Mouse (Mus musculus) myocyte (in vitro differentiated cells): ENCODE measurements around the gene Cluh. TPM values are rescaled to one million over a fixed set of nuclear protein-coding genes. Genes with fewer than 3 reads are reported as not detected.

Experiments used
- H3K27me3 ChIP-seq: one replicate; pipeline ENCODE4 v1.6.1; 2011; ENCODE audit not compliant: control insufficient read depth, insufficient read depth, insufficient read length
- H3K36me3 ChIP-seq: one replicate; pipeline ENCODE4 v1.6.1; 2011; ENCODE audit not compliant: control insufficient read depth, insufficient read depth
- H3K4me2 ChIP-seq: one replicate; pipeline ENCODE4 v1.6.1; 2011; ENCODE audit warnings: low read depth, control low read depth
- H3K4me3 ChIP-seq: one replicate; pipeline ENCODE4 v1.5.1; 2011; ENCODE audit warnings: mild to moderate bottlenecking, control low read depth, moderate library complexity
- H3K79me2 ChIP-seq: one replicate; pipeline ENCODE4 v1.6.1; 2011; ENCODE audit not compliant: control insufficient read depth, insufficient read depth
- H3ac ChIP-seq: one replicate; pipeline ENCODE4 v1.6.1; 2011; ENCODE audit not compliant: control insufficient read depth, insufficient read length
- CEBPB ChIP-seq: IDR thresholded peaks from 2 replicates; pipeline ENCODE4 v1.6.1; 2011; ENCODE audit warnings: mild to moderate bottlenecking, moderate library complexity; ENCODE audit not compliant: poor library complexity, insufficient read depth, severe bottlenecking
- E2F4 ChIP-seq: IDR thresholded peaks from one replicate; pipeline ENCODE4 v1.6.1; 2011; ENCODE audit warnings: mild to moderate bottlenecking, control low read depth, moderate library complexity; ENCODE audit not compliant: insufficient read depth
- MAX ChIP-seq: IDR thresholded peaks from one replicate; pipeline ENCODE4 v1.6.1; 2011; ENCODE audit warnings: low read depth, mild to moderate bottlenecking, control low read depth
- MYOD1 ChIP-seq, 3 experiments: IDR thresholded peaks; one replicate each; pipeline ENCODE4 v1.6.1; 2011; ENCODE audit warnings: control low read depth in 2 of 3, low read depth in 2 of 3, mild to moderate bottlenecking in 2 of 3, moderate library complexity in 1 of 3; ENCODE audit not compliant: insufficient read length in 2 of 3, control insufficient read depth in 1 of 3
- MYOG ChIP-seq, 3 experiments: IDR thresholded peaks; one replicate each; pipeline ENCODE4 v1.6.1; 2011; ENCODE audit warnings: control low read depth in 2 of 3, low read depth in 2 of 3, mild to moderate bottlenecking in 2 of 3; ENCODE audit not compliant: insufficient read length in 2 of 3, control insufficient read depth in 1 of 3, insufficient read depth in 1 of 3
- POLR2A ChIP-seq: IDR thresholded peaks from one replicate; pipeline ENCODE4 v1.6.1; 2011; ENCODE audit warnings: low read depth, mild to moderate bottlenecking, control low read depth, moderate library complexity; ENCODE audit not compliant: insufficient read length
- POLR2AphosphoS2 ChIP-seq: IDR thresholded peaks from one replicate; pipeline ENCODE4 v1.6.1; 2011; ENCODE audit warnings: low read depth, control low read depth; ENCODE audit not compliant: insufficient read length
- REST ChIP-seq: IDR thresholded peaks from one replicate; pipeline ENCODE4 v1.6.1; 2011; ENCODE audit warnings: mild to moderate bottlenecking, control low read depth, moderate library complexity; ENCODE audit not compliant: insufficient read depth, insufficient read length
- SRF ChIP-seq: IDR thresholded peaks from one replicate; pipeline ENCODE4 v1.6.1; 2011; ENCODE audit warnings: low read depth; ENCODE audit not compliant: control insufficient read depth, insufficient read length
- TCF12 ChIP-seq: IDR thresholded peaks from one replicate; pipeline ENCODE4 v1.6.1; 2011; ENCODE audit warnings: mild to moderate bottlenecking, control low read depth; ENCODE audit not compliant: poor library complexity, insufficient read depth, severe bottlenecking
- TCF3 ChIP-seq: IDR thresholded peaks from one replicate; pipeline ENCODE4 v1.6.1; 2011; ENCODE audit warnings: low read depth, control low read depth; ENCODE audit not compliant: insufficient read length
- USF1 ChIP-seq: IDR thresholded peaks from one replicate; pipeline ENCODE4 v1.6.1; 2011; ENCODE audit warnings: low read depth, mild to moderate bottlenecking, control low read depth, moderate library complexity
- polyA plus RNA-seq: library from polyadenylated mRNA; unstranded; fragments of >200 nt; fragmentation: generic; extraction: Trizol; gene quantifications from one replicate; pipeline ENCODE4 v1.2.1, GENCODE M21; 2012; ENCODE audit warnings: missing spikeins

Gene Cluh
- polyA plus RNA-seq, 1 experiment, result 62.3 TPM

- Histone ChIP-seq H3K36me3 (no peaks in the 10 kb centered on the region), H3K4me2 (no peak overlapping the region), H3K4me3 (no peak overlapping the region), H3K27me3 (no peaks in the 10 kb centered on the region), H3K79me2 (no peaks in the 10 kb centered on the region), H3ac (no peak overlapping the region)
- TF ChIP-seq MYOG (IDR thresholded peaks at IDR 0.05; ENCODE audit: control insufficient read depth in 1 of 3, insufficient read depth in 1 of 3, insufficient read length in 2 of 3, low read depth in 2 of 3), result no peak
- TF ChIP-seq REST, result no peak
Observed at GRCm38 (mm10) chr11:74634490-74635275, 14.6 kb upstream of the Cluh start.

GRCm38 (mm10) chr11:74637486-74637885 lies 11.8 kb upstream of the Cluh start:
- TF ChIP-seq POLR2A, result no peak
- TF ChIP-seq MAX, result no peak
- no peaks in the 10 kb centered on the region for H3K36me3 ChIP-seq
- H3K79me2 ChIP-seq, result no peaks in the 10 kb centered on the region
- no peaks in the 10 kb centered on the region for H3K27me3 ChIP-seq
- H3ac ChIP-seq, result peak overlapping the region; percentile 5
- peak overlapping the region; percentile 99 for H3K4me2 ChIP-seq
- peak overlapping the region; percentile 25 for H3K4me3 ChIP-seq

GRCm38 (mm10) chr11:74637971-74638790 lies 11.1 kb upstream of the Cluh start:
- Histone ChIP-seq H3ac (peak overlapping the region; percentile 5), H3K79me2 (no peaks in the 10 kb centered on the region), H3K36me3 (no peaks in the 10 kb centered on the region), H3K4me2 (peak overlapping the region; percentile 99), H3K4me3 (peak overlapping the region; percentile 25), H3K27me3 (no peaks in the 10 kb centered on the region)
- no peak for TF ChIP-seq TCF12
- peak; percentile 55 for TF ChIP-seq POLR2A
- TF ChIP-seq TCF3, result no peak
- TF ChIP-seq MYOD1 (IDR thresholded peaks at IDR 0.05; ENCODE audit: control insufficient read depth in 1 of 3, insufficient read length in 2 of 3, low read depth in 2 of 3), result peak in 2 of 3 experiments; percentile 16 to 68
- TF ChIP-seq CEBPB, result no peak
- TF ChIP-seq REST, result no peak
- no peak for TF ChIP-seq MAX
- TF ChIP-seq USF1, result no peak
- TF ChIP-seq MYOG (IDR thresholded peaks at IDR 0.05; ENCODE audit: control insufficient read depth in 1 of 3, insufficient read depth in 1 of 3, insufficient read length in 2 of 3, low read depth in 2 of 3), result peak in 2 of 3 experiments; percentile 47 to 64
- peak; percentile 40 for TF ChIP-seq POLR2AphosphoS2
- TF ChIP-seq E2F4, result peak; percentile 33

- Histone ChIP-seq H3K36me3 (no peaks in the 10 kb centered on the region), H3K4me2 (peak overlapping the region; percentile 99), H3K79me2 (no peaks in the 10 kb centered on the region), H3ac (peak overlapping the region; percentile 5), H3K4me3 (peak overlapping the region; percentile 25), H3K27me3 (no peaks in the 10 kb centered on the region)
- no peak for TF ChIP-seq TCF3
- no peak for TF ChIP-seq SRF
- TF ChIP-seq POLR2AphosphoS2, result no peak
- no peak for TF ChIP-seq TCF12
Observed at GRCm38 (mm10) chr11:74638791-74639411, 10.4 kb upstream of the Cluh start.

- Histone ChIP-seq H3K79me2 (no peaks in the 10 kb centered on the region), H3K36me3 (no peaks in the 10 kb centered on the region), H3ac (no peak overlapping the region), H3K4me3 (no peak overlapping the region), H3K27me3 (no peaks in the 10 kb centered on the region), H3K4me2 (no peak overlapping the region)
- no peak for TF ChIP-seq MYOD1 (IDR thresholded peaks at IDR 0.05; ENCODE audit: control insufficient read depth in 1 of 3, insufficient read length in 2 of 3, low read depth in 2 of 3)
Observed at GRCm38 (mm10) chr11:74639628-74640027, 9.7 kb upstream of the Cluh start.
